Mouse (Mus musculus) heart, postnatal 0 days (tissue): ENCODE measurements around the gene Gm49358.

Experiments
- CTCF ChIP-seq: IDR thresholded peaks from 2 replicates; pipeline ENCODE4 v1.5.1; 2016; ENCODE audit warnings: antibody characterized with exemption, control low read depth, low read depth
- EP300 ChIP-seq: IDR thresholded peaks from 2 replicates; pipeline ENCODE4 v1.6.1; 2016; ENCODE audit warnings: antibody characterized with exemption, low read depth

GRCm38 (mm10) chr10:86807362-86807761, 43.6 kb downstream of the Gm49358 start:
- TF ChIP-seq CTCF, result no peak
- no peak; the same call in 1 of the 2 replicates for TF ChIP-seq EP300
